ENCODE assay signal across 16 mouse cellular contexts in the genomic region with DNA sequence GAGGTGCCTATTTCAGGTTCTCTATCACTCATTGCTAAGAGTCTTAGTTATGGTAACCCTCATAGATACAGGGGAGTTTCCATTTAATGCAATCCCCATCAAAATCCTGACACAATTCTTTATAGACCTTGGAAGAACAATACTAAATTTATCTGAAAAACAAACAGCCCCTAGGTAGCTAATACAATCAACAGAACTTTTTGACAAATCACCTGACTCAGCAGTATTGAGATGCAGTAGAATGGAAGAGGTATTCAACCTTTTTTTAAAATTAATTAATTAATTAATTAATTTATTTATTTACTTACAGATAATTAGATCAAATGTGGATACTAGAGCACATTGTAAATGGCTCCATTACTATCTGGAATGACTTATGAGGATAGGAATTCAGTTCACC.
"Had no signal": no experiment of that assay in that cellular context is flagged by ENCODE, and none has a peak within 500 bp of the region (broad histone marks: within the 10 kb centered on the region; RNA-seq: fewer than 3 reads in every experiment).

No protein-coding gene starts in this region.

- H3K9me3 ChIP-seq: neural tube, embryonic 13.5 days; neural tube, embryonic 15.5 days; stomach, embryonic 15.5 days had no signal

- H3K4me1 ChIP-seq: neural tube, embryonic 13.5 days; neural tube, embryonic 15.5 days; stomach, embryonic 15.5 days had no signal

- H3K27ac ChIP-seq: neural tube, embryonic 13.5 days; neural tube, embryonic 15.5 days; stomach, embryonic 15.5 days; stomach, postnatal 0 days had no signal

- H3K4me2 ChIP-seq: neural tube, embryonic 13.5 days; neural tube, embryonic 15.5 days; stomach, embryonic 15.5 days had no signal

- H3K36me3 ChIP-seq: neural tube, embryonic 13.5 days; neural tube, embryonic 15.5 days; stomach, embryonic 15.5 days had no signal

- H3K4me3 ChIP-seq: neural tube, embryonic 13.5 days; neural tube, embryonic 15.5 days; stomach, embryonic 15.5 days had no signal

- DNase-seq: retina, postnatal 1 day; right cerebral cortex, adult 18-20 months; right cerebral cortex, postnatal 14 days; right cerebral cortex, postnatal 25 days; right cerebral cortex, postnatal 4 days; spleen, adult 18-20 months; thymus, adult 18-20 months; thymus, adult 2 months; thymus, postnatal 14 days; thymus, postnatal 25 days; thymus, postnatal 36 days; thymus, postnatal 4 days had no signal

- H3K9ac ChIP-seq: neural tube, embryonic 13.5 days; neural tube, embryonic 15.5 days; stomach, embryonic 15.5 days had no signal

- H3K27me3 ChIP-seq: neural tube, embryonic 13.5 days; neural tube, embryonic 15.5 days; stomach, embryonic 15.5 days had no signal
